Mouse (Mus musculus) hindbrain, embryonic 10.5 days (tissue): ENCODE results near the gene Samd10. TPM values are rescaled to one million over a fixed set of nuclear protein-coding genes. Genes with fewer than 3 reads are reported as not detected.

Experiments
- DNase-seq: peaks from one replicate; pipeline ENCODE4 v3.0.0-alpha.2; 2017; ENCODE audit warnings: low spot score
- H3K27ac ChIP-seq: fragments of 300-500 bp; sonication (generic); 2 replicates; pipeline ENCODE4 v1.5.1; 2016; ENCODE audit warnings: mild to moderate bottlenecking, moderate library complexity
- H3K27me3 ChIP-seq: fragments of 300-500 bp; sonication (generic); 2 replicates; pipeline ENCODE4 v1.6.1; 2016; ENCODE audit warnings: mild to moderate bottlenecking; ENCODE audit not compliant: poor library complexity, insufficient read depth, severe bottlenecking
- H3K36me3 ChIP-seq: fragments of 300-500 bp; sonication (generic); 2 replicates; pipeline ENCODE4 v1.6.1; 2016; ENCODE audit warnings: mild to moderate bottlenecking, moderate library complexity
- H3K4me1 ChIP-seq: fragments of 300-500 bp; sonication (generic); replicated peaks from 2 replicates; pipeline ENCODE4 v1.6.1; 2016; ENCODE audit warnings: mild to moderate bottlenecking
- H3K4me3 ChIP-seq: fragments of 300-500 bp; sonication (generic); 2 replicates; pipeline ENCODE4 v1.5.1; 2016; ENCODE audit warnings: mild to moderate bottlenecking, moderate library complexity
- H3K9me3 ChIP-seq: fragments of 300-500 bp; sonication (generic); 2 replicates; pipeline ENCODE4 v1.6.1; 2016; ENCODE audit warnings: mild to moderate bottlenecking, moderate library complexity
- WGBS: fragments of 180-500 bp; shearing (Covaris S2); methylation state at CpG from one replicate; pipeline ENCODE4 v1.1.7; 2016; 5-methylcytosine and 5-hydroxymethylcytosine counted together
- polyA plus RNA-seq: library from polyadenylated mRNA; unstranded; fragments of >200 nt; fragmentation: Nextera tagmentation; extraction: Ambion mirVana; gene quantifications from 2 replicates; pipeline ENCODE4 v1.2.1, GENCODE M21; 2016

The Samd10 gene
- polyA plus RNA-seq, 1 experiment from 2014 or later, result 72.6 TPM

DNA sequence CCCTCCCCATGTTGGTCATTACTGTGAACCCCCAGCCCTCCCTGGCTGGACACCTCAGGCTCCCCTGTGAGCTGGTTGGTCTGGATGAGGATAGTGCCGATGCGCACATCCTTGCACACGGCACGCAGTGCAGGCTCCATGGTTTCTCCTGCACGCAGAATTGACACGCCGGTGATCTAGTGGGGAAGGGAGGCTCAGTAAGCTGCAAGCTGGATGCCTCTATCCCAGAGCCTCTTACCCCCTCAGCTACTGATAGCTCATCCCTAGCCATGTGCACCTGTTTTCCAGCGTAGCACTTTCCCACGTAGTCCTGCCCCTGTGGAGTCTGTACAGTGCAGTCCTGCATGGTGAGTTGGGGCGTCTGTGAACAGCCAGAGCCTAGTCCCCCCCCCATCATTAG, 29.2 kb downstream of the Samd10 start:
- H3K36me3 ChIP-seq, result peaks cover 29% of the 10 kb centered on the region
- WGBS, result 91% methylated on average over 10 of the region's 10 CpGs
- no peaks in the 10 kb centered on the region for H3K9me3 ChIP-seq
- no peak overlapping the region for H3K27ac ChIP-seq
- DNase-seq, result no peak
- peaks cover 5% of the 10 kb centered on the region; the same call in 1 of the 2 replicates for H3K4me1 ChIP-seq
- no peaks in the 10 kb centered on the region for H3K27me3 ChIP-seq
- H3K4me3 ChIP-seq, result no peak overlapping the region

DNA sequence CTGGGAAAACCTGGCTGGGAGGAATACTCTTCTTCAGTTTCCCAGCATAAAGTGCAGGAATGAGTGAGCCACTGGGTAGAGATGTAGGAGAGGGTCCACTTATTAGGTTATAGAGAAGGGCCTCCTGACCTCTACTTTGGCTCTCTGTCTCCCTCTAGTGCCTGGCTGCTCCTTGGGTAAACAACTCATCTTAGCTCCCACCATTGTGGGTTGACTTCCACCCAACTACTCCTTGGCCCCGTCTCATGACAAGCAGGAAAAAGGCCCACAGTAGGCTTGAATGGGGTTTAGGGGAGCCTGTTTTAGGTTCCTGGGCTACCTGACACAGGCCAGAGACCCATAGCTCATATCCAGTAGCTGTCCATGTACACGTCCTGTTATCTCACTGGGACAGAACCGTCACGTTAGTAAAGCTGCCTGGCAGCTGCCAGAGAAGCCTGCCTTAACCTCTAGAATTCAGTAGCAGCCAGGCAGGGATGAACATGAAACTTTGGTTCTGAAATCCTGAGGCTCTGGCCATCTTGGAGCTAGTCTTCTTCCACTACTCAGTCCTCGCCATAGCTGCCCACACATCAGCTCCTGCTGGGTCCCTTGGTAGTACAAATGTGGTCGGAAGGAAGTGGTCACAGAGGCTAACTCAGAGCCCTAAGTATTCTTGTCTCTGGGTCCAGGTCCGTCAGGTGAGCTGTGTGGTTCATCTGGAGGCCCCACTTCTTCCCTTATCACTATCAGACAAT, 30.6 kb downstream of the Samd10 start:
- Histone ChIP-seq H3K36me3 (peaks cover 15% of the 10 kb centered on the region), H3K27me3 (no peaks in the 10 kb centered on the region), H3K9me3 (no peaks in the 10 kb centered on the region), H3K27ac (no peak overlapping the region), H3K4me1 (peaks cover 5% of the 10 kb centered on the region; the same call in 1 of the 2 replicates), H3K4me3 (no peak overlapping the region)
- peak; percentile 39 for DNase-seq
- WGBS, result 80% methylated on average over 7 of the region's 7 CpGs

DNA sequence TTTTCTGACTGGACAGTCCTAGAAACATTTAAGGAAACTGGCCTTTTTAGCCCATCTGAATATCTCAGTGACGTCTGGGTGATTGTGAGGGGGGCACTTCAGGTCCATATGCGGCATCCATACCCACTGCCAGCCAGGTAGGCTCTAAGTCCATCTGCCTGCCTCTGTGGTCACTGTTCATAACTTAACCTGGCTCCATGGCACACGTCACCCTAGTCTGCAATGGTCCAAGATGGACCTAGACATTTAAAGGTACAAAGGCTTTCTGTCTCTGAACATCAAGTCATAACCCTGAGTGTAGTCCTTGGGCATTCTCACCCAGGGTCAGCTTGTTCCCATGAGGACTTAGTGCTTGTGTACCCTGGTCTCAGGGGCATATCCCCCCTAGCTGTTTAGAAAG, 31.7 kb downstream of the Samd10 start:
- Histone ChIP-seq H3K9me3 (no peaks in the 10 kb centered on the region), H3K36me3 (peaks cover 4% of the 10 kb centered on the region), H3K27me3 (no peaks in the 10 kb centered on the region), H3K27ac (no peak overlapping the region), H3K4me3 (no peak overlapping the region), H3K4me1 (peaks cover 5% of the 10 kb centered on the region; the same call in 1 of the 2 replicates)
- WGBS, result 90% methylated on average over 3 of the region's 3 CpGs
- no peak for DNase-seq

DNA sequence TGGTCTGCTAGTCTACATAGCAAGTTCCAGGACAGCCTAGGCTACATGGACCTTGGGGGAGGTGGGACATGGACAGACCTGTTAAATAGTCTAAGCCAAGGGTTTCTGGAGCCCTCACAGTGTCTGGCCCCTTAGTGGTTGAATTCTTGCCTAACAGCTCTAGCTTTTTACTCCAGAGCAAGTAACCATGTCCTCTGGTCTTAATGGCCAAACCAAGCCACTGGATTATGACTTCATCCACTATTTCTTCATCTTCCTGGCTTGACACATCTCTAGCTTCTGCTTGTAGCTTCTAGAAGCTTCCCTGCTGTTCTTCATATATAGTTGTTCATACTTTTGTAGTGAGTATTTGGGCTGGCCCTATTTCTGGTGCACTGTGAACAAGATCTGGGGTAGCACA, 45.2 kb downstream of the Samd10 start:
- Histone ChIP-seq H3K36me3 (peaks cover 61% of the 10 kb centered on the region), H3K4me1 (no peaks in the 10 kb centered on the region), H3K9me3 (no peaks in the 10 kb centered on the region), H3K27me3 (no peaks in the 10 kb centered on the region), H3K4me3 (no peak overlapping the region), H3K27ac (no peak overlapping the region)
- DNase-seq, result no peak

DNA sequence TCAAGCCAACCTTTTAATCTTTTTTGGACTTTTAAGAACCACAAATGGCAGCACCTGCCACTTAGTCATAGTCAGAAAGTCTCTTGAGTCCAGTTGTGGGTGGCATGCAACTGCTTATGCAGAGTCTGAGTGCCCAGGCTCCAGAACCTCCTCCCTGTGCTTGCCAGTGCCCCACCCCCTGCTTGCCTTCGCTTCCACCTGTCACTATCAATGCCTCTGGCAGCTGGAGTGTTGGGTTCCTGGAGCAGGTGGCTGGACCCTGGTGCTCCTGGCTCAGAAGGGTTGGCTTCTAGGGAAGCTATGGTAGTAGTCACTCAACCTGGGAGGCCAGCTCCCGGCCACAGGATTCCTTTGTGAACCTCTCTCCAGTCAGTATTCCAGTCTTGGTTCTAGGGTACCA, 48.8 kb downstream of the Samd10 start:
- peaks cover 91% of the 10 kb centered on the region for H3K36me3 ChIP-seq
- no peaks in the 10 kb centered on the region for H3K4me1 ChIP-seq
- no peaks in the 10 kb centered on the region for H3K9me3 ChIP-seq
- no peak overlapping the region for H3K27ac ChIP-seq
- no peak for DNase-seq
- H3K27me3 ChIP-seq, result no peaks in the 10 kb centered on the region
- no peak overlapping the region for H3K4me3 ChIP-seq
- 93% methylated on average over 2 of the region's 2 CpGs for WGBS

DNA sequence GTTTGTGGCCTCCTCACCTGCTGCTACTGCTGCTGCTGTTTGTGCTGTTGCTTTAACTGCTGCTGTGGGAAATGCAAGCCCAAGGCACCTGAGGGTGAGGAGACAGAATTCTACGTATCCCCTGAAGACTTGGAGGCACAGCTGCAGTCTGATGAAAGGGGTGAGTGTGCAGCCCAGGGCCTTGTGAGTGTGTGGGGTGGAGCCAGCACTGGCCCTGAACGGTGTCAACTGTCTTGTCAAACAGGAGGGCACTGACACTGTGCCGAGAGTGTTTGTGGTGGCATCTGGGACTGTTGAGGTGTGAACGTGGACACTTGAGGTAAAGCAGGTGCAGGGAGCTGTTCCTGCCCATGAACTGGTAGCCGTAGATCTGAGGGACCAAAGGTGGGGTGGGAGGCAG, 50.3 kb downstream of the Samd10 start:
- no peak for DNase-seq
- peaks cover 85% of the 10 kb centered on the region for H3K36me3 ChIP-seq
- no peak overlapping the region for H3K4me3 ChIP-seq
- H3K4me1 ChIP-seq, result no peaks in the 10 kb centered on the region
- no peaks in the 10 kb centered on the region for H3K9me3 ChIP-seq
- H3K27me3 ChIP-seq, result no peaks in the 10 kb centered on the region
- 96% methylated on average over 5 of the region's 5 CpGs for WGBS
- no peak overlapping the region for H3K27ac ChIP-seq

DNA sequence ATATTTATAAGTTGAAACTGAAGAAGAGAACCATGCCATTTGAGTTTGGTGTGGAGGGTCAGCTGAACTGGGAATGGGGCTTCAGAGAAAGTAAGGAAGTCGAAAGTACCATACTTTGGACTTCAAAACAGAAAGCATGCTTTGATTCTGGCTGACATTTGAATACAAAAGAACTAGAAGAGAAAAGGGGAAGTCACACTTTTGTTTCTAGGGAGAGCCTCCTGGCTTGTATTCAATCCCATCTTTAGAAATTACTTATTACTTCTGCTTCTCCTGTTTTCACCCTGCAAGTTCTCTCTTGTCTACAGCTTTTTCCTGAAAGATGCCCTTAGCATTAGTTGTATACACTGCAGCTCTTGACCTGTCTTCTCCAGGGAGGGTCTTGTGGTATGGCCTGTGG, 50.8 kb downstream of the Samd10 start:
- no peaks in the 10 kb centered on the region for H3K27me3 ChIP-seq
- DNase-seq, result no peak
- no peak overlapping the region for H3K4me3 ChIP-seq
- no peaks in the 10 kb centered on the region for H3K9me3 ChIP-seq
- no peaks in the 10 kb centered on the region for H3K4me1 ChIP-seq
- no peak overlapping the region for H3K27ac ChIP-seq
- peaks cover 80% of the 10 kb centered on the region for H3K36me3 ChIP-seq
- 75% methylated on average over 1 of the region's 1 CpGs for WGBS

DNA sequence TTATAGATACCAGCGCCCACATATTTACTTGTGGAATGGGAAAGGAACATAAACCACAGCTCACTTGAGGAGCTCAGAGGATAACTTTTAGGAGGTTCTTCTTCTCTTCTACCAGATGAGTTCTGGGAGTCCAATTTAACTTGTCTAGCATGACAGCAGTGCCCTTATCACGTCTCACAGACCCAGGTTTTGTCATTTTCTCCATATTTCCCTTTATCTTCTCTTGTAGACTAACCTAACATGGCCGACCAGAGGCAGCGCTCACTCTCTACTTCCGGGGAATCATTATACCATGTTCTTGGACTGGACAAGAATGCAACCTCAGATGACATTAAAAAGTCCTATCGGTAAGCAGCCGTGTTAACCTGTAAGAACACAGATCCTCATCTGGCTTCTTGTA, 52.9 kb downstream of the Samd10 start:
- Histone ChIP-seq H3K27ac (no peak overlapping the region), H3K4me1 (no peaks in the 10 kb centered on the region), H3K9me3 (no peaks in the 10 kb centered on the region), H3K27me3 (no peaks in the 10 kb centered on the region), H3K4me3 (no peak overlapping the region), H3K36me3 (peaks cover 66% of the 10 kb centered on the region)
- 95% methylated on average over 7 of the region's 7 CpGs for WGBS
- no peak for DNase-seq

Other genes with a start within 250 kb of the Samd10 start
- 45.4 and 53.0 TPM in 2 replicates for gene Zgpat, start 234.3 kb downstream of the Samd10 start, polyA plus RNA-seq
- gene Arfrp1, start 233.8 kb downstream of the Samd10 start, polyA plus RNA-seq, result 75.3 and 75.4 TPM in 2 replicates
- gene Lime1, start 219.1 kb downstream of the Samd10 start, polyA plus RNA-seq, result 29.5 and 29.7 TPM in 2 replicates
- gene Zbtb46, start 139.8 kb downstream of the Samd10 start, polyA plus RNA-seq, result 18.6 and 22.2 TPM in 2 replicates
- 0.08 TPM in 1 of 2 replicates, not detected in the other for gene Abhd16b, start 106.0 kb downstream of the Samd10 start, polyA plus RNA-seq
- 161 and 169 TPM in 2 replicates for gene Tpd52l2, start 102.1 kb downstream of the Samd10 start, polyA plus RNA-seq
- gene Dnajc5, start 78.7 kb downstream of the Samd10 start, polyA plus RNA-seq, result 101 and 108 TPM in 2 replicates
- 52.9 and 56.8 TPM in 2 replicates for gene Uckl1, start 14.3 kb downstream of the Samd10 start, polyA plus RNA-seq
- 65.0 and 77.1 TPM in 2 replicates for gene Prpf6, start 7.3 kb downstream of the Samd10 start, polyA plus RNA-seq
- 36.9 and 45.4 TPM in 2 replicates for gene Zfp512b, start 6.4 kb downstream of the Samd10 start, polyA plus RNA-seq
- not detected in 2 replicates for gene Gm29797, start 57.8 kb upstream of the Samd10 start, polyA plus RNA-seq
- 21.4 and 21.7 TPM in 2 replicates for gene Sox18, start 72.4 kb upstream of the Samd10 start, polyA plus RNA-seq
- 14.4 and 17.7 TPM in 2 replicates for gene Tcea2, start 81.1 kb upstream of the Samd10 start, polyA plus RNA-seq
- 69.1 and 79.2 TPM in 2 replicates for gene Rgs19, start 94.8 kb upstream of the Samd10 start, polyA plus RNA-seq
- not detected in 2 replicates for gene Lkaaear1, start 99.2 kb upstream of the Samd10 start, polyA plus RNA-seq
- gene Oprl1, start 115.8 kb upstream of the Samd10 start, polyA plus RNA-seq, result 5.6 and 17.3 TPM in 2 replicates
- 18.3 and 33.0 TPM in 2 replicates for gene Myt1, start 164.1 kb upstream of the Samd10 start, polyA plus RNA-seq
- gene Pcmtd2, start 238.6 kb upstream of the Samd10 start, polyA plus RNA-seq, result 21.8 and 24.5 TPM in 2 replicates